Mouse (Mus musculus) ES-Bruce4 (cell line): ENCODE data around the gene Oxsr1.
"Not testable (repeated sequence)": the region's sequence is repeated elsewhere in the genome, so short reads cannot be mapped to it uniquely, and the experiment has no call there.

Experiments used
- CTCF ChIP-seq: IDR thresholded peaks from one replicate; pipeline ENCODE4 v1.8.1; 2011; ENCODE audit warnings: low read depth, low read length
- EP300 ChIP-seq: IDR thresholded peaks from 2 replicates; pipeline ENCODE4 v1.6.1; 2011; ENCODE audit warnings: low read depth, low read length; ENCODE audit not compliant: insufficient read depth
- POLR2A ChIP-seq: IDR thresholded peaks from one replicate; pipeline ENCODE4 v1.8.1; 2011; ENCODE audit warnings: low read length; ENCODE audit not compliant: insufficient read depth

DNA sequence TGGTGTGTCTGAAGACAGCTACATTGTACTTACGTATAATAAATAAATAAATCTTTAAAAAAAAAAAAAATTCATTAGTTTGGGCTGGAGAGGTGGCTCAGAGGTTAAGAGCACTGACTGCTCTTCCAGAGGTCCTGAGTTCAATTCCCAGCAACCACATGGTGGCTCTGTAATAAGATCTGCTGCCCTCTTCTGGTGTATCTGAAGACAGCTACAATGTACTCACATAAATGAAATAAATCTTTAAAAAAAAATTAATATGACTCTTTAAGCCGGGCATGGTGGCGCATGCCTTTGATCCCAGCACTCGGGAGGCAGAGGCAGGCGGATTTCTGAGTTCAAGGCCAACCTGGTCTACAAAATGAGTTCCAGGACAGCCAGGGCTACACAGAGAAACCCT, 47.4 kb downstream of the Oxsr1 start:
- TF ChIP-seq EP300, CTCF, POLR2A: not testable (repeated sequence)
